Mouse (Mus musculus) megakaryocyte, embryonic 14.5 days (primary cell): Measurements from ENCODE around the gene Vangl1.

Source experiments
- FLI1 ChIP-seq: IDR thresholded peaks from 2 replicates; pipeline ENCODE4 v1.6.1; 2012; ENCODE audit warnings: low read length, inconsistent platforms, mixed read lengths
- GATA1 ChIP-seq: IDR thresholded peaks from 3 replicates; pipeline ENCODE4 v1.6.1; 2012; ENCODE audit warnings: mixed read lengths, low read length, inconsistent platforms, borderline replicate concordance

DNA sequence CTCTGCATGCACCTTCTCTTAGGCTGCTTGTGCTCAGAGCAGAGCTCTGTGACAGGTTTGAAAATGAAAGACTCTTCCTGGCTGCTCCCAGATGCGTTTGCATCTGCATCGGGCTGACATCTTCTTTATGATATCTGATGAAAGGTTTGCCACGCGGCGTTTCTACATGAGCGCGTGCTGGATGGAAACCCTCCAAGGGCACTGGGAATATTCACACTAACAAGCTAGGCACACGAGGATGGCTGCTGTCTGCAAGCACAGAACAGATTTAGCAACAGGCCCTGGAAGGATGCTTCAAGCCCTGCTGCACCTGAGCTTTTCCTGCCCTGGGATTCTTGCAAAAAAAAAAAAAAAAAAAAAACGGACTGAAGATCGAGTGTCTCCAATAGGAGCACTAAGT lies 67.3 kb downstream of the Vangl1 start:
- TF ChIP-seq GATA1: no peak
- no peak for TF ChIP-seq FLI1
